30 mouse cellular contexts compared by ENCODE assay signal in genomic region chr9:65995603-65996376, GRCm38 (mm10).
"Had no signal": no experiment of that assay in that cellular context is flagged by ENCODE, and none has a peak within 500 bp of the region (broad histone marks: within the 10 kb centered on the region; RNA-seq: fewer than 3 reads in every experiment).

No protein-coding gene starts in this region.

- H3K36me3 ChIP-seq: liver, embryonic 15.5 days; lung, embryonic 15.5 days; midbrain, embryonic 12.5 days; midbrain, embryonic 13.5 days; midbrain, embryonic 15.5 days had no signal

- H3K27ac ChIP-seq: left cerebral cortex, adult 2 months; limb, embryonic 10.5 days; limb, embryonic 12.5 days; limb, embryonic 13.5 days; limb, embryonic 15.5 days; liver, embryonic 12.5 days; liver, embryonic 13.5 days; liver, embryonic 14.5 days; liver, embryonic 15.5 days; lung, embryonic 15.5 days; macrophage; midbrain, embryonic 10.5 days; midbrain, embryonic 12.5 days; midbrain, embryonic 13.5 days; midbrain, embryonic 15.5 days; neural tube, embryonic 12.5 days had no signal

- H3K4me2 ChIP-seq: limb, embryonic 12.5 days; limb, embryonic 13.5 days; limb, embryonic 15.5 days; liver, embryonic 11.5 days; liver, embryonic 12.5 days; liver, embryonic 13.5 days; liver, embryonic 15.5 days; lung, embryonic 14.5 days; lung, embryonic 15.5 days; midbrain, embryonic 11.5 days; midbrain, embryonic 12.5 days; midbrain, embryonic 13.5 days; midbrain, embryonic 15.5 days; neural tube, embryonic 12.5 days had no signal

- DNase-seq: left cerebral cortex, postnatal 4 days; liver; liver, embryonic 13.5 days; liver, postnatal 0 days; lung, adult 18-20 months; lung, embryonic 14.5 days; lung, postnatal 10 days; lung, postnatal 14 days; lung, postnatal 4 days; midbrain, embryonic 14.5 days had no signal

- H3K4me1 ChIP-seq: liver, embryonic 12.5 days; liver, embryonic 13.5 days; liver, embryonic 15.5 days; lung, embryonic 15.5 days; megakaryocyte, embryonic 14.5 days; midbrain, embryonic 10.5 days; midbrain, embryonic 15.5 days; neural tube, embryonic 12.5 days had no signal

- H3K9me3 ChIP-seq: limb, embryonic 10.5 days; limb, embryonic 12.5 days; limb, embryonic 13.5 days; limb, embryonic 15.5 days; liver, embryonic 12.5 days; liver, embryonic 13.5 days; liver, embryonic 15.5 days; lung, embryonic 15.5 days; megakaryocyte, embryonic 14.5 days; midbrain, embryonic 10.5 days; midbrain, embryonic 12.5 days; midbrain, embryonic 13.5 days; midbrain, embryonic 15.5 days; neural tube, embryonic 12.5 days had no signal

- H3K4me3 ChIP-seq: left cerebral cortex, adult 2 months; limb, embryonic 10.5 days; limb, embryonic 12.5 days; limb, embryonic 13.5 days; limb, embryonic 15.5 days; liver, embryonic 12.5 days; liver, embryonic 13.5 days; liver, embryonic 15.5 days; lung, embryonic 15.5 days; megakaryocyte, embryonic 14.5 days; midbrain, embryonic 10.5 days; midbrain, embryonic 12.5 days; midbrain, embryonic 13.5 days; midbrain, embryonic 15.5 days; myocyte; neural tube, embryonic 12.5 days had no signal

- H3K27me3 ChIP-seq: limb, embryonic 12.5 days; limb, embryonic 13.5 days; limb, embryonic 15.5 days; liver, embryonic 12.5 days; liver, embryonic 13.5 days; liver, embryonic 15.5 days; lung, embryonic 15.5 days; megakaryocyte, embryonic 14.5 days; midbrain, embryonic 12.5 days; midbrain, embryonic 13.5 days; midbrain, embryonic 15.5 days; neural tube, embryonic 12.5 days had no signal

- ATAC-seq: liver, embryonic 12.5 days; liver, postnatal 0 days; midbrain, embryonic 13.5 days; midbrain, embryonic 15.5 days; midbrain, embryonic 16.5 days had no signal

- H3K9ac ChIP-seq: limb, embryonic 12.5 days; limb, embryonic 13.5 days; limb, embryonic 15.5 days; liver, embryonic 12.5 days; liver, embryonic 13.5 days; liver, embryonic 14.5 days; liver, embryonic 15.5 days; liver, postnatal 0 days; lung, embryonic 14.5 days; lung, embryonic 15.5 days; midbrain, embryonic 12.5 days; midbrain, embryonic 13.5 days; midbrain, embryonic 15.5 days; neural tube, embryonic 12.5 days had no signal
